Mouse (Mus musculus): ENCODE measurements at regions not wholly inside any gene's neighbourhood (a gene's known extent, or its start where the extent isn't known, plus 50 kb on each side); places are given as distances from the start of the nearest gene placed in this dataset.

- TF ChIP-seq CTCF (conservative IDR thresholded peaks at IDR 0.05; ENCODE audit: low read length) (no peak), POU5F1 (IDR thresholded peaks at IDR 0.05; ENCODE audit: borderline replicate concordance, low read length) (no peak)
Measured at GRCm38 (mm10) chr1:76489681-76490492, 943.8 kb downstream of the Slc4a3 start.
